Mouse (Mus musculus): ENCODE measurements around the gene Snx6. TPM values are rescaled to one million over a fixed set of nuclear protein-coding genes. Genes with fewer than 3 reads are reported as not detected.
A peak's percentile ranks its signal among the peaks of the same experiment; 100 is the strongest.
"Not testable (repeated sequence)": the region's sequence is repeated elsewhere in the genome, so short reads cannot be mapped to it uniquely, and the experiment has no call there.

Gene Snx6
- polyA plus RNA-seq, 1 experiment: 8.9 TPM

GRCm38 (mm10) chr12:54834925-54835447 is 39.5 kb upstream of the Snx6 start:
- Histone ChIP-seq H3K27me3 (ENCODE audit: control insufficient read depth, insufficient read depth, low read length) (no peaks in the 10 kb centered on the region), H3K36me3 (ENCODE audit: control insufficient read depth, insufficient read depth, low read length) (no peaks in the 10 kb centered on the region), H3K27ac (ENCODE audit: insufficient read depth, low read length) (no peak overlapping the region), H3K4me3 (ENCODE audit: extremely low read depth, insufficient read depth, insufficient read length) (peak overlapping the region; percentile 43; the same call in 1 of the 2 replicates), H3K4me1 (ENCODE audit: control insufficient read depth, insufficient read depth, insufficient read length) (peaks cover 2% of the 10 kb centered on the region; the same call in 1 of the 2 replicates)
- 4% methylated on average over 11 of the region's 11 CpGs for WGBS
- TF ChIP-seq POLR2A (IDR thresholded peaks at IDR 0.05; ENCODE audit: low read depth, low read length) (no peak), CTCF (IDR thresholded peaks at IDR 0.05; ENCODE audit: extremely low read depth, insufficient read depth, insufficient read length, insufficient replicate concordance) (no peak)
- DNase-seq (ENCODE audit: low read depth in 1 of 2, low spot score in 2 of 2): peak in 1 of 2 experiments; percentile 18

DNA sequence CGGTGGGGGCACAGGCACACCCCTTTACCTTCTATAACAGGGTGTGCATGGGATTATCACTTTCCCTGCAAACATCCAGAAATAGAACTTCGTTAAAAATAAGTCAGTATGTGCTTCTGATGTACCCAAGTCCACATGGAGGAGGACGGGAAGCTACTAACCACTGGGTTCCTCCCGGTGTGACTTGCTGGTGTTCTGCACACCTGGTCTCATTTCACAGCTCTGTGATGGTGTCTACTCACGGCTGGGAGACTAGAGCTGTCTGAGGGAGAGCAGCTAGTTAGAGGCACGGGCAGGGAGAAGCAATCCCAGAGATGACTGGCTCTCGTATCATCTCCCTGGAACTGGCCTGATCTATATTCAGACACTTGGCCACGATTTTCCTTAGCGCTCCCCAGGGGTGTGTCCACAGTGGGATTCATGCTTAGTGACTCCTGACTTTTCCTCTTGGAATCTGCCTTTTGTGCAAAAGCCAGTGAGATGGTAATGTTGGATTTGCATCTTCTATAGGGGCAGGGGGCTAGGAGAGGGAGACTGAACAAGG is 38.4 kb upstream of the Snx6 start:
- no peak for DNase-seq (ENCODE audit: low read depth in 1 of 2, low spot score in 2 of 2)
- Histone ChIP-seq H3K4me1 (ENCODE audit: control insufficient read depth, insufficient read depth, insufficient read length) (peaks cover 2% of the 10 kb centered on the region; the same call in 1 of the 2 replicates), H3K4me3 (ENCODE audit: extremely low read depth, insufficient read depth, insufficient read length) (no peak overlapping the region), H3K27me3 (ENCODE audit: control insufficient read depth, insufficient read depth, low read length) (no peaks in the 10 kb centered on the region), H3K36me3 (ENCODE audit: control insufficient read depth, insufficient read depth, low read length) (no peaks in the 10 kb centered on the region), H3K27ac (ENCODE audit: insufficient read depth, low read length) (no peak overlapping the region)
- WGBS: 47% methylated on average over 9 of the region's 9 CpGs
- TF ChIP-seq POLR2A (IDR thresholded peaks at IDR 0.05; ENCODE audit: low read depth, low read length) (no peak), CTCF (IDR thresholded peaks at IDR 0.05; ENCODE audit: extremely low read depth, insufficient read depth, insufficient read length, insufficient replicate concordance) (no peak)

DNA sequence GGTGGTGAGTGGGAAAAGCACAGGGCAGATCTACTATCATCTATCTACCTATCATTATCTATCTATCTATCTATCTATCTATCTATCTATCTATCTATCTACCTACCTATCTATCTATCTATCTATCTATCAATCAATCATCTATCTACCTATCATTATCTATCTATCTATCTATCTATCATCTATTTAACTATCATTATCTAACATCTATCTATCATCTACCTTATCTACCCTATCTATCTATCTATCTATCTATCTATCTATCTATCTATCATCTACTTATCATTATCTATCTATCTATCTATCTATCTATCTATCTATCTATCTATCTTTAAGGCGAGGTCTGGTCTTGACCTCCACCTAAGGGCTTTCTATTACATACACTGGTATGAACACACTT is 36.4 kb upstream of the Snx6 start:
- H3K27me3 ChIP-seq (ENCODE audit: control insufficient read depth, insufficient read depth, low read length); H3K36me3 ChIP-seq (ENCODE audit: control insufficient read depth, insufficient read depth, low read length); H3K27ac ChIP-seq (ENCODE audit: insufficient read depth, low read length); H3K4me3 ChIP-seq (ENCODE audit: extremely low read depth, insufficient read depth, insufficient read length); DNase-seq (ENCODE audit: low read depth in 1 of 2, low spot score in 2 of 2); H3K4me1 ChIP-seq (ENCODE audit: control insufficient read depth, insufficient read depth, insufficient read length): not testable (repeated sequence)
- 84% methylated on average over 1 of the region's 1 CpGs for WGBS

DNA sequence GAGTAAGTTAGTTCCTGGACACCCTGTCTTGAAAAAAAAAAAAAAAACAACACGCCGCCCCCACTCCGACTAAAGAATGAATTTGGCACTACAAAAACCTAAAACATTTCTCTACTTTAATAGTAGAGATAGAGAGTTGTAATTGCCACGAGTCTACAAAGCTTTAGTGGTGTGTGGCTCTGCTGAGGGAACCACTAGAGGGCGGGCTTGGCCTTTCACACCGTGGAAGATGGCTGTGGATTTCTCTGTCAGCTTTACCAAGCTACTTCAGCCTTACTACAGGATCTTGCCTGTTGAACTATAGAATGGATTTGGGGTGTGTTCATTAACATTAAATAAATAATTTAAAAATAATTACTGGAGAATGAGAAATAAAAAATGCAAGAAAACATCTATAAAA is 35.1 kb upstream of the Snx6 start:
- peaks cover 2% of the 10 kb centered on the region; the same call in 1 of the 2 replicates for H3K4me1 ChIP-seq (ENCODE audit: control insufficient read depth, insufficient read depth, insufficient read length)
- WGBS: 11% methylated on average over 6 of the region's 6 CpGs
- peak; percentile 79; the same call in 1 of the 2 replicates for TF ChIP-seq CTCF (IDR thresholded peaks at IDR 0.05; ENCODE audit: extremely low read depth, insufficient read depth, insufficient read length, insufficient replicate concordance)
- no peak for TF ChIP-seq POLR2A (IDR thresholded peaks at IDR 0.05; ENCODE audit: low read depth, low read length)
- DNase-seq (ENCODE audit: low read depth in 1 of 2, low spot score in 2 of 2): peak; percentile 61 to 79
- no peaks in the 10 kb centered on the region for H3K36me3 ChIP-seq (ENCODE audit: control insufficient read depth, insufficient read depth, low read length)
- no peak overlapping the region for H3K4me3 ChIP-seq (ENCODE audit: extremely low read depth, insufficient read depth, insufficient read length)
- no peak overlapping the region for H3K27ac ChIP-seq (ENCODE audit: insufficient read depth, low read length)
- H3K27me3 ChIP-seq (ENCODE audit: control insufficient read depth, insufficient read depth, low read length): no peaks in the 10 kb centered on the region

GRCm38 (mm10) chr12:54829876-54830275 is 34.4 kb upstream of the Snx6 start:
- Histone ChIP-seq H3K4me3 (ENCODE audit: extremely low read depth, insufficient read depth, insufficient read length) (no peak overlapping the region), H3K27me3 (ENCODE audit: control insufficient read depth, insufficient read depth, low read length) (no peaks in the 10 kb centered on the region), H3K27ac (ENCODE audit: insufficient read depth, low read length) (no peak overlapping the region), H3K4me1 (ENCODE audit: control insufficient read depth, insufficient read depth, insufficient read length) (peaks cover 2% of the 10 kb centered on the region; the same call in 1 of the 2 replicates), H3K36me3 (ENCODE audit: control insufficient read depth, insufficient read depth, low read length) (no peaks in the 10 kb centered on the region)
- 55% methylated on average over 5 of the region's 5 CpGs for WGBS
- no peak for DNase-seq (ENCODE audit: low read depth in 1 of 2, low spot score in 2 of 2)
- TF ChIP-seq POLR2A (IDR thresholded peaks at IDR 0.05; ENCODE audit: low read depth, low read length) (no peak), CTCF (IDR thresholded peaks at IDR 0.05; ENCODE audit: extremely low read depth, insufficient read depth, insufficient read length, insufficient replicate concordance) (no peak)

- Histone ChIP-seq H3K27ac (ENCODE audit: insufficient read depth, low read length) (no peak overlapping the region), H3K36me3 (ENCODE audit: control insufficient read depth, insufficient read depth, low read length) (no peaks in the 10 kb centered on the region), H3K4me3 (ENCODE audit: extremely low read depth, insufficient read depth, insufficient read length) (no peak overlapping the region), H3K27me3 (ENCODE audit: control insufficient read depth, insufficient read depth, low read length) (no peaks in the 10 kb centered on the region), H3K4me1 (ENCODE audit: control insufficient read depth, insufficient read depth, insufficient read length) (no peaks in the 10 kb centered on the region)
- no peak for DNase-seq (ENCODE audit: low read depth in 1 of 2, low spot score in 2 of 2)
- no peak for TF ChIP-seq POLR2A (IDR thresholded peaks at IDR 0.05; ENCODE audit: low read depth, low read length)
- no peak for TF ChIP-seq CTCF (IDR thresholded peaks at IDR 0.05; ENCODE audit: extremely low read depth, insufficient read depth, insufficient read length, insufficient replicate concordance)
- 81% methylated on average over 1 of the region's 1 CpGs for WGBS
These were observed 32.5 kb upstream of the Snx6 start for GRCm38 (mm10) chr12:54828043-54828442.

- no peak for DNase-seq (ENCODE audit: low read depth in 1 of 2, low spot score in 2 of 2)
- H3K4me1 ChIP-seq (ENCODE audit: control insufficient read depth, insufficient read depth, insufficient read length): peaks cover 5% of the 10 kb centered on the region; the same call in 1 of the 2 replicates
- TF ChIP-seq POLR2A (IDR thresholded peaks at IDR 0.05; ENCODE audit: low read depth, low read length) (no peak), CTCF (IDR thresholded peaks at IDR 0.05; ENCODE audit: extremely low read depth, insufficient read depth, insufficient read length, insufficient replicate concordance) (no peak)
- H3K4me3 ChIP-seq (ENCODE audit: extremely low read depth, insufficient read depth, insufficient read length): no peak overlapping the region
- 95% methylated on average over 3 of the region's 3 CpGs for WGBS
- no peaks in the 10 kb centered on the region for H3K27me3 ChIP-seq (ENCODE audit: control insufficient read depth, insufficient read depth, low read length)
- no peak overlapping the region for H3K27ac ChIP-seq (ENCODE audit: insufficient read depth, low read length)
- H3K36me3 ChIP-seq (ENCODE audit: control insufficient read depth, insufficient read depth, low read length): no peaks in the 10 kb centered on the region
These were observed 29.7 kb upstream of the Snx6 start for GRCm38 (mm10) chr12:54825202-54825601.

Data from spleen, adult 2 months (tissue).